Mouse (Mus musculus) embryonic fibroblast, embryonic 13.5 days (primary cell): ENCODE measurements around the gene Gm21117. TPM values are rescaled to one million over a fixed set of nuclear protein-coding genes. Genes with fewer than 3 reads are reported as not detected.
"Not testable (repeated sequence)": the region's sequence is repeated elsewhere in the genome, so short reads cannot be mapped to it uniquely, and the experiment has no call there.

ENCODE experiments used
- H3K27ac ChIP-seq: 2 replicates; pipeline ENCODE4 v1.5.1; 2012; ENCODE audit warnings: low read length, control low read depth, inconsistent platforms; ENCODE audit not compliant: insufficient read depth
- H3K4me1 ChIP-seq: 2 replicates; pipeline ENCODE4 v1.6.1; 2011; ENCODE audit warnings: low read length; ENCODE audit not compliant: control insufficient read depth, insufficient read depth
- H3K4me3 ChIP-seq: 2 replicates; pipeline ENCODE4 v1.5.1; 2011; ENCODE audit warnings: mild to moderate bottlenecking, control low read depth, low read length; ENCODE audit not compliant: insufficient read depth
- polyA plus RNA-seq: library from polyadenylated mRNA; stranded (reverse); fragments of >200 nt; gene quantifications from 2 replicates; pipeline ENCODE4 v1.2.4, GENCODE M21; 2011; ENCODE audit warnings: low read depth; ENCODE audit not compliant: missing spikeins, insufficient read length

The Gm21117 gene
- not detected in 2 replicates for polyA plus RNA-seq

GRCm38 (mm10) chrY:51124920-51125319 is at the start of gene Gm21117:
Gm21117 (plus strand) TSS chrY:51125220.
- H3K4me3 ChIP-seq, H3K4me1 ChIP-seq, H3K27ac ChIP-seq: not testable (repeated sequence)
